ENCODE assay signal across 15 mouse cellular contexts in genomic region chr15:72208973-72209372, GRCm38 (mm10).
"Had no signal": no experiment of that assay in that cellular context is flagged by ENCODE, and none has a peak within 500 bp of the region (broad histone marks: within the 10 kb centered on the region; RNA-seq: fewer than 3 reads in every experiment).

No protein-coding gene starts in this region.

- H3K27ac ChIP-seq: kidney, postnatal 0 days; layer of hippocampus, adult 2 months; limb, embryonic 13.5 days; liver, embryonic 14.5 days; midbrain, embryonic 12.5 days; neural tube, embryonic 15.5 days; stomach, embryonic 15.5 days had no signal

- H3K9me3 ChIP-seq: limb, embryonic 13.5 days; midbrain, embryonic 12.5 days; neural tube, embryonic 15.5 days; stomach, embryonic 15.5 days had no signal

- H3K27me3 ChIP-seq: limb, embryonic 13.5 days; midbrain, embryonic 12.5 days; neural tube, embryonic 15.5 days; stomach, embryonic 15.5 days had no signal

- H3K4me2 ChIP-seq: limb, embryonic 13.5 days; midbrain, embryonic 12.5 days; neural tube, embryonic 15.5 days; stomach, embryonic 15.5 days had no signal

- H3K36me3 ChIP-seq: limb, embryonic 13.5 days; midbrain, embryonic 12.5 days; neural tube, embryonic 15.5 days; stomach, embryonic 15.5 days had no signal

- H3K9ac ChIP-seq: limb, embryonic 13.5 days; liver, embryonic 14.5 days; midbrain, embryonic 12.5 days; neural tube, embryonic 15.5 days; stomach, embryonic 15.5 days had no signal

- H3K4me3 ChIP-seq: layer of hippocampus, adult 2 months; limb, embryonic 13.5 days; midbrain, embryonic 12.5 days; neural tube, embryonic 15.5 days; stomach, embryonic 15.5 days had no signal

- ATAC-seq: intestine, postnatal 0 days; midbrain, embryonic 16.5 days had no signal

- H3K4me1 ChIP-seq: limb, embryonic 13.5 days; midbrain, embryonic 12.5 days; stomach, embryonic 15.5 days had no signal

- DNase-seq: kidney, adult 9 months; kidney, postnatal 36 days; left cerebral cortex, postnatal 4 days; lung, adult 18-20 months; thymus, adult 2 months; thymus, postnatal 25 days had no signal
